Mouse (Mus musculus) kidney, postnatal 4 days (tissue): ENCODE data around the gene Ror2.

Experiments
- DNase-seq, 2 experiments: peaks; one replicate each; pipeline ENCODE4 v3.0.0; 2021; ENCODE audit warnings: mixed read lengths in 2 of 2

Gene Ror2

GRCm38 (mm10) chr13:53192286-53192685 lies 93.6 kb downstream of the Ror2 start:
- no peak for DNase-seq

GRCm38 (mm10) chr13:53191657-53192056 lies 94.3 kb downstream of the Ror2 start:
- no peak for DNase-seq

- no peak for DNase-seq
Observed at GRCm38 (mm10) chr13:53188935-53189334, 97.0 kb downstream of the Ror2 start.

GRCm38 (mm10) chr13:53184858-53185257 lies 101.1 kb downstream of the Ror2 start:
- DNase-seq, result no peak

GRCm38 (mm10) chr13:53184149-53184548 lies 101.8 kb downstream of the Ror2 start:
- DNase-seq, result no peak

- DNase-seq, result no peak
Observed at GRCm38 (mm10) chr13:53183161-53183577, 102.8 kb downstream of the Ror2 start.

GRCm38 (mm10) chr13:53178594-53178993 lies 107.3 kb downstream of the Ror2 start:
- peak; percentile 55 to 72 for DNase-seq

- no peak for DNase-seq
Observed at GRCm38 (mm10) chr13:53178171-53178570, 107.8 kb downstream of the Ror2 start.

- DNase-seq, result no peak
Observed at GRCm38 (mm10) chr13:53177424-53177718, 108.6 kb downstream of the Ror2 start.

- DNase-seq, result no peak
Observed at GRCm38 (mm10) chr13:53176695-53177423, 109.1 kb downstream of the Ror2 start.

- DNase-seq, result no peak
Observed at GRCm38 (mm10) chr13:53175041-53175440, 110.9 kb downstream of the Ror2 start.

GRCm38 (mm10) chr13:53163671-53164070 lies 122.3 kb downstream of the Ror2 start:
- DNase-seq, result peak; percentile 40 to 49

- DNase-seq, result peak in 1 of 2 experiments; percentile 33
Observed at GRCm38 (mm10) chr13:53163060-53163459, 122.9 kb downstream of the Ror2 start.

GRCm38 (mm10) chr13:53159501-53159900 lies 126.4 kb downstream of the Ror2 start:
- no peak for DNase-seq

- DNase-seq, result no peak
Observed at GRCm38 (mm10) chr13:53158405-53159005, 127.4 kb downstream of the Ror2 start.

- DNase-seq, result no peak
Observed at GRCm38 (mm10) chr13:53156911-53157310, 129.0 kb downstream of the Ror2 start.

GRCm38 (mm10) chr13:53156282-53156681 lies 129.6 kb downstream of the Ror2 start:
- DNase-seq, result no peak

GRCm38 (mm10) chr13:53145511-53145910 lies 140.4 kb downstream of the Ror2 start:
- DNase-seq, result no peak

GRCm38 (mm10) chr13:53143076-53143475 lies 142.8 kb downstream of the Ror2 start:
- DNase-seq, result no peak

GRCm38 (mm10) chr13:53142268-53142667 lies 143.7 kb downstream of the Ror2 start:
- DNase-seq, result peak in 1 of 2 experiments; percentile 7

- no peak for DNase-seq
Observed at GRCm38 (mm10) chr13:53140298-53140697, 145.6 kb downstream of the Ror2 start.

GRCm38 (mm10) chr13:53130567-53130966 lies 155.4 kb downstream of the Ror2 start:
- peak in 1 of 2 experiments; percentile 28 for DNase-seq

GRCm38 (mm10) chr13:53130032-53130431 lies 155.9 kb downstream of the Ror2 start:
- no peak for DNase-seq

- DNase-seq, result no peak
Observed at GRCm38 (mm10) chr13:53125627-53126026, 160.3 kb downstream of the Ror2 start.

GRCm38 (mm10) chr13:53122085-53122484 lies 163.8 kb downstream of the Ror2 start:
- peak in 1 of 2 experiments; percentile 31 for DNase-seq
